Mouse (Mus musculus) intestine, postnatal 0 days (tissue): Measurements from ENCODE around the gene Ankrd55. TPM values are rescaled to one million over a fixed set of nuclear protein-coding genes. Genes with fewer than 3 reads are reported as not detected.

ENCODE experiments used
- ATAC-seq: fragments of 200-750 bp; cut with Nextera tagmentation; 2 replicates; pipeline ENCODE4 v1.8.0; 2017; ENCODE audit warnings: mild to moderate bottlenecking, moderate TSS enrichment, moderate library complexity
- H3K27ac ChIP-seq: fragments of 300-500 bp; sonication (generic); 2 replicates; pipeline ENCODE4 v1.5.1; 2014; ENCODE audit warnings: mild to moderate bottlenecking, low read depth, low read length, moderate library complexity
- H3K27me3 ChIP-seq: fragments of 300-500 bp; sonication (generic); replicated peaks from 2 replicates; pipeline ENCODE4 v1.6.1; 2014; ENCODE audit warnings: low read length, mixed read lengths; ENCODE audit not compliant: control insufficient read depth, insufficient read depth
- H3K36me3 ChIP-seq: fragments of 300-500 bp; sonication (generic); 2 replicates; pipeline ENCODE4 v1.6.1; 2014; ENCODE audit warnings: mild to moderate bottlenecking, moderate library complexity; ENCODE audit not compliant: control insufficient read depth, insufficient read depth
- H3K4me1 ChIP-seq: fragments of 300-500 bp; sonication (generic); replicated peaks from 2 replicates; pipeline ENCODE4 v1.6.1; 2014; ENCODE audit warnings: antibody characterized with exemption, low read length, mixed read lengths; ENCODE audit not compliant: control insufficient read depth, insufficient read depth
- H3K4me2 ChIP-seq: fragments of 300-500 bp; sonication (generic); replicated peaks from 2 replicates; pipeline ENCODE4 v1.6.1; 2014; ENCODE audit warnings: low read depth, mild to moderate bottlenecking, moderate library complexity
- H3K4me3 ChIP-seq: fragments of 300-500 bp; sonication (generic); 2 replicates; pipeline ENCODE4 v1.5.1; 2014; ENCODE audit warnings: low read depth, low read length
- H3K9ac ChIP-seq: fragments of 300-500 bp; sonication (generic); 2 replicates; pipeline ENCODE4 v1.6.1; 2014; ENCODE audit warnings: mild to moderate bottlenecking, low read depth, low read length
- H3K9me3 ChIP-seq: fragments of 300-500 bp; sonication (generic); 2 replicates; pipeline ENCODE4 v1.6.1; 2016; ENCODE audit warnings: mixed run types; ENCODE audit not compliant: control insufficient read depth
- CTCF ChIP-seq: sonication (generic); IDR thresholded peaks from 2 replicates; pipeline ENCODE4 v1.5.1; 2016; ENCODE audit warnings: low read depth, mild to moderate bottlenecking, control low read depth, antibody characterized with exemption, moderate library complexity
- WGBS: fragments of 180-500 bp; shearing (Covaris S2); extraction: QIAGEN DNeasy Blood & Tissue Kit; methylation state at CpG from one replicate; pipeline ENCODE4 v1.1.7; 2014; 5-methylcytosine and 5-hydroxymethylcytosine counted together
- polyA plus RNA-seq: library from polyadenylated mRNA; unstranded; fragments of >200 nt; fragmentation: Nextera tagmentation; extraction: Ambion mirVana; gene quantifications from 2 replicates; pipeline ENCODE4 v1.2.1, GENCODE M21; 2015

Gene Ankrd55
- polyA plus RNA-seq, 1 experiment from 2014 or later: 0.47 TPM

- Histone ChIP-seq H3K4me1 (no peaks in the 10 kb centered on the region), H3K9me3 (no peaks in the 10 kb centered on the region), H3K9ac (no peak overlapping the region), H3K36me3 (no peaks in the 10 kb centered on the region), H3K27ac (no peak overlapping the region), H3K27me3 (no peaks in the 10 kb centered on the region), H3K4me2 (no peak overlapping the region), H3K4me3 (no peak overlapping the region)
- no peak for TF ChIP-seq CTCF
- no peak for ATAC-seq
- 92% methylated on average over 10 of the region's 10 CpGs for WGBS
These were observed 75.0 kb downstream of the Ankrd55 start for GRCm38 (mm10) chr13:112363218-112363617.

GRCm38 (mm10) chr13:112363746-112364145 is 75.5 kb downstream of the Ankrd55 start:
- H3K4me3 ChIP-seq: no peak overlapping the region
- 91% methylated on average over 3 of the region's 3 CpGs for WGBS
- no peaks in the 10 kb centered on the region for H3K9me3 ChIP-seq
- H3K36me3 ChIP-seq: no peaks in the 10 kb centered on the region
- no peaks in the 10 kb centered on the region for H3K4me1 ChIP-seq
- H3K9ac ChIP-seq: no peak overlapping the region
- no peak overlapping the region for H3K4me2 ChIP-seq
- no peak overlapping the region for H3K27ac ChIP-seq
- TF ChIP-seq CTCF: no peak
- H3K27me3 ChIP-seq: no peaks in the 10 kb centered on the region
- no peak for ATAC-seq

- Histone ChIP-seq H3K36me3 (no peaks in the 10 kb centered on the region), H3K9ac (no peak overlapping the region), H3K4me3 (no peak overlapping the region), H3K27ac (no peak overlapping the region), H3K4me1 (no peaks in the 10 kb centered on the region), H3K27me3 (no peaks in the 10 kb centered on the region), H3K9me3 (no peaks in the 10 kb centered on the region), H3K4me2 (no peak overlapping the region)
- no peak for ATAC-seq
- no peak for TF ChIP-seq CTCF
- WGBS: 93% methylated on average over 5 of the region's 5 CpGs
These were observed 76.4 kb downstream of the Ankrd55 start for GRCm38 (mm10) chr13:112364698-112365097.

GRCm38 (mm10) chr13:112365303-112365702 is 77.1 kb downstream of the Ankrd55 start:
- WGBS: 62% methylated on average over 5 of the region's 5 CpGs

GRCm38 (mm10) chr13:112365762-112366161 is 77.5 kb downstream of the Ankrd55 start:
- ATAC-seq: no peak

More at GRCm38 (mm10) chr13:112365303-112365702, 77.1 kb downstream of the Ankrd55 start:
- no peak overlapping the region for H3K9ac ChIP-seq
- H3K4me3 ChIP-seq: no peak overlapping the region
- no peak overlapping the region for H3K4me2 ChIP-seq
- H3K27ac ChIP-seq: no peak overlapping the region
- ATAC-seq: no peak
- no peaks in the 10 kb centered on the region for H3K36me3 ChIP-seq
- H3K4me1 ChIP-seq: no peaks in the 10 kb centered on the region
- no peaks in the 10 kb centered on the region for H3K27me3 ChIP-seq
- no peak for TF ChIP-seq CTCF
- H3K9me3 ChIP-seq: no peaks in the 10 kb centered on the region

GRCm38 (mm10) chr13:112366321-112367029 is 78.2 kb downstream of the Ankrd55 start:
- H3K4me3 ChIP-seq: no peak overlapping the region
- no peaks in the 10 kb centered on the region for H3K4me1 ChIP-seq
- no peak overlapping the region for H3K27ac ChIP-seq
- no peak for ATAC-seq
- H3K27me3 ChIP-seq: no peaks in the 10 kb centered on the region
- no peak overlapping the region for H3K4me2 ChIP-seq
- no peaks in the 10 kb centered on the region for H3K9me3 ChIP-seq
- H3K36me3 ChIP-seq: no peaks in the 10 kb centered on the region
- H3K9ac ChIP-seq: no peak overlapping the region
- TF ChIP-seq CTCF: no peak
- 79% methylated on average over 4 of the region's 4 CpGs for WGBS

More at GRCm38 (mm10) chr13:112365762-112366161, 77.5 kb downstream of the Ankrd55 start:
- TF ChIP-seq CTCF: no peak
- H3K9ac ChIP-seq: no peak overlapping the region
- WGBS: 54% methylated on average over 4 of the region's 4 CpGs
- no peaks in the 10 kb centered on the region for H3K27me3 ChIP-seq
- no peaks in the 10 kb centered on the region for H3K4me1 ChIP-seq
- no peak overlapping the region for H3K4me2 ChIP-seq
- H3K4me3 ChIP-seq: no peak overlapping the region
- no peak overlapping the region for H3K27ac ChIP-seq
- H3K36me3 ChIP-seq: no peaks in the 10 kb centered on the region
- no peaks in the 10 kb centered on the region for H3K9me3 ChIP-seq
